Mouse (Mus musculus): ENCODE results near the gene Olfr598. TPM values are rescaled to one million over a fixed set of nuclear protein-coding genes. Genes with fewer than 3 reads are reported as not detected.
"Not testable (repeated sequence)": the region's sequence is repeated elsewhere in the genome, so short reads cannot be mapped to it uniquely, and the experiment has no call there.

Gene Olfr598
- not detected in 2 replicates for polyA plus RNA-seq (2012; ENCODE audit: insufficient read depth, insufficient read length, low replicate concordance, missing spikeins)

DNA sequence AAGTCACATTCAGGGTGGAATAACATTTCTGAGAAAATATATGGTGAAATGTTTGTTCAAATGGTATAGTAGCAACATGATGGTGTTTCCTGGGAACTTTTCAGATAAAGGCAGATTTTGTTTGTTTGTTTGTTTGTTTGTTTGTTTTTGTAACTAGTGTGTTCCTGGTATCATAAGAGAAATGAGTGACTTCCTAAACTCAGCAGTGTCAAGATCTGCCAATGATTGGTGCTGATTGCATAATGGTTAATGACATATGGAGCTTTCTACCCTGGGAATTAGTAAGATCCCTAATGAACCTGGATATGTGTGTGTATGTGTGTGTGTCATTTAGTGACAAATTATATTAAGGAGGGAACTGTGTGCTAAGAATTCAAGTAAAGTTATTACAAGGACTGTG, at the start of gene Olfr598:
Olfr598 (plus strand) TSS at position 301 of the 400 bp plus-strand sequence.
- H3K27ac ChIP-seq (ENCODE audit: insufficient read depth, low read depth, low read length): no peak within 1 kb of the TSS
- no peak within 1 kb of the TSS for H3K4me3 ChIP-seq (ENCODE audit: insufficient read depth, low read depth, low read length)
- no peaks in the 10 kb centered on the region for H3K4me1 ChIP-seq (ENCODE audit: control insufficient read depth, insufficient read depth, low read length)
- TF ChIP-seq POLR2A (IDR thresholded peaks at IDR 0.05; ENCODE audit: insufficient read depth, low read depth, low read length) (no peak), CTCF (IDR thresholded peaks at IDR 0.05; ENCODE audit: insufficient read depth, low read depth, low read length) (no peak)

DNA sequence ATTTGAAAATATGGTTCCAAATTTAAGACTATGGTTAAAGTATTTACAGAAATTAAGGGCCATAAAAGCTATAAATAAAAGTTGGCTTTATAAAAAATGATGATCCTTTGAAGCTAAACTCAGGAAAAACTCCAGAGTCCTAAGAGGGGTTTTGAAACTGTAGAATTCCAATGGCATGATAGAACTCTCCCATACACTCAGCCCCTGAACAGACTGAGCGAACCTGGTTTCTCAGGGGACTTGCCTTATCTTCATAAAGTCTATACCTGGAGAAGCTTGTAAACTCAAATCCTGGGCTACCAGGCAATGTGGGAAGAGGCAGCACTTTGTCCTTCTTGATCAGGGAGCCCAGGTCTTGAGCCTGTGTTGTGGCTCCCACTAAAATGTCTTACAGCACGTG, 18.0 kb upstream of the Olfr598 start, which contains the start of gene Olfr596:
Olfr596 (plus strand) TSS at position 301 of the 400 bp plus-strand sequence.
- 90% methylated on average over 2 of the region's 2 CpGs for WGBS
- H3K4me1 ChIP-seq (ENCODE audit: control insufficient read depth, insufficient read depth, low read length); H3K27ac ChIP-seq (ENCODE audit: insufficient read depth, low read depth, low read length); H3K4me3 ChIP-seq (ENCODE audit: insufficient read depth, low read depth, low read length): not testable (repeated sequence)

- 88% methylated on average over 2 of the region's 2 CpGs for WGBS
- H3K27ac ChIP-seq (ENCODE audit: insufficient read depth, low read depth, low read length); H3K4me3 ChIP-seq (ENCODE audit: insufficient read depth, low read depth, low read length); H3K4me1 ChIP-seq (ENCODE audit: control insufficient read depth, insufficient read depth, low read length): not testable (repeated sequence)
Observed at GRCm38 (mm10) chr7:103316015-103316414, 7.4 kb upstream of the Olfr598 start, which contains the start of gene Olfr597. Gene Olfr597, plus strand, starts transcription at chr7:103316315.

DNA sequence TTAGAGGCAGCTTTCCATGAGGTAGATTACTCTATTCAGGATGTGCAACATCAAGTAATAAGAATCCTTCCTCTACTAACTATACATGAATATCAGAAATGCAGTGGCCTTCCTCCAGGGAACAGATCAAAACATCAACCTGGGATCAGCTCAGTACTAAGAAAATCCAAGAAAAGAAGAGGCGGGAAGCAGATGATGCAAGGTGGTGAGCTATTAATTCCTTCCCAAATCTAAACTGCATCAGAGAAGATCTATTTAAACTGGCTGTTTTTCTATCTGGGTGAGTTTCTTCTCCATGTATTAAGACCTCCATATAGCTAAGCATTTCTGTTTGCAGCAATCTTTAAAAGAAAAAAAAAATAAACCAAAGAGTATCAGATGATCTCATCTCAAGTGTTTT, 12.2 kb downstream of the Olfr598 start, which contains the start of gene Olfr599:
Olfr599 (plus strand) TSS at position 301 of the 400 bp plus-strand sequence.
- WGBS: 87% methylated on average over 1 of the region's 1 CpGs

DNA sequence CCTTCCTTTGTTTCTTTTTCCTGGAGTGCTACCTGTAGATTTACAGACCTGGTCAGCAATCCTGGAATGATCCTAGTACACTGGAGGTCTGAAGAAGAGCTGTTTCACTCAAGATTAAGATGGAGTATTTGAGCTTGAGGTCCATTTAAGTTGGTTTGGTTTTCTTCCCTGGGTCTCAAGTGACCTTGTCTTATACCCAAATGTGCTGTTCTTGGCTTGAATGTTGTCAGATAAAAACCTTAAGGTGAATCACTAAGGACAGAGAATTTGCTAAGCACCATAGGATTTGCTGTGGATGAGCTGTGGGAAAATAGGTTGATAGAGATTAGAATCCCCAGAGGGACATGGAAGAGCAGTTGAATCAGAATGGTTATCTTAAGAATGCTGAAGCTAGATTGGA, 26.2 kb downstream of the Olfr598 start, which contains the start of gene Olfr600:
Olfr600 (minus strand) TSS at position 101 of the 400 bp plus-strand sequence.
- TF ChIP-seq POLR2A (IDR thresholded peaks at IDR 0.05; ENCODE audit: insufficient read depth, low read depth, low read length) (no peak), CTCF (IDR thresholded peaks at IDR 0.05; ENCODE audit: insufficient read depth, low read depth, low read length) (no peak)
- Histone ChIP-seq H3K27ac (ENCODE audit: insufficient read depth, low read depth, low read length) (no peak within 1 kb of the TSS), H3K4me3 (ENCODE audit: insufficient read depth, low read depth, low read length) (no peak within 1 kb of the TSS), H3K4me1 (ENCODE audit: control insufficient read depth, insufficient read depth, low read length) (no peaks in the 10 kb centered on the region)

More for the DNA sequence above, 12.2 kb downstream of the Olfr598 start, which contains the start of gene Olfr599:
- Histone ChIP-seq H3K4me3 (ENCODE audit: insufficient read depth, low read depth, low read length) (no peak within 1 kb of the TSS), H3K4me1 (ENCODE audit: control insufficient read depth, insufficient read depth, low read length) (no peaks in the 10 kb centered on the region), H3K27ac (ENCODE audit: insufficient read depth, low read depth, low read length) (no peak within 1 kb of the TSS)
- TF ChIP-seq CTCF (IDR thresholded peaks at IDR 0.05; ENCODE audit: insufficient read depth, low read depth, low read length) (no peak), POLR2A (IDR thresholded peaks at IDR 0.05; ENCODE audit: insufficient read depth, low read depth, low read length) (no peak)

- TF ChIP-seq CTCF (IDR thresholded peaks at IDR 0.05; ENCODE audit: insufficient read depth, low read depth, low read length) (no peak), POLR2A (IDR thresholded peaks at IDR 0.05; ENCODE audit: insufficient read depth, low read depth, low read length) (no peak)
- H3K27ac ChIP-seq (ENCODE audit: insufficient read depth, low read depth, low read length): no peak within 1 kb of the TSS
- no peak within 1 kb of the TSS for H3K4me3 ChIP-seq (ENCODE audit: insufficient read depth, low read depth, low read length)
- WGBS: 80% methylated on average over 1 of the region's 1 CpGs
- H3K4me1 ChIP-seq (ENCODE audit: control insufficient read depth, insufficient read depth, low read length): no peaks in the 10 kb centered on the region
Observed at GRCm38 (mm10) chr7:103362555-103362954, 39.2 kb downstream of the Olfr598 start, which contains the start of gene Olfr601. Gene Olfr601, minus strand, starts transcription at chr7:103362655.

Other genes starting within 250 kb of the Olfr598 start
- gene Olfr584, start 241.7 kb upstream of the Olfr598 start, polyA plus RNA-seq (2012; ENCODE audit: insufficient read depth, insufficient read length, low replicate concordance, missing spikeins): not detected in 2 replicates
- gene Olfr585, start 225.8 kb upstream of the Olfr598 start, polyA plus RNA-seq (2012; ENCODE audit: insufficient read depth, insufficient read length, low replicate concordance, missing spikeins): not detected in 2 replicates
- not detected in 2 replicates for gene Olfr586, start 197.9 kb upstream of the Olfr598 start, polyA plus RNA-seq (2012; ENCODE audit: insufficient read depth, insufficient read length, low replicate concordance, missing spikeins)
- not detected in 2 replicates for gene Olfr588-ps1, start 182.7 kb upstream of the Olfr598 start, polyA plus RNA-seq (2012; ENCODE audit: insufficient read depth, insufficient read length, low replicate concordance, missing spikeins)
- not detected in 2 replicates for gene Olfr589, start 167.2 kb upstream of the Olfr598 start, polyA plus RNA-seq (2012; ENCODE audit: insufficient read depth, insufficient read length, low replicate concordance, missing spikeins)
- gene Olfr591, start 145.2 kb upstream of the Olfr598 start, polyA plus RNA-seq (2012; ENCODE audit: insufficient read depth, insufficient read length, low replicate concordance, missing spikeins): not detected in 2 replicates
- not detected in 2 replicates for gene Olfr592, start 138.8 kb upstream of the Olfr598 start, polyA plus RNA-seq (2012; ENCODE audit: insufficient read depth, insufficient read length, low replicate concordance, missing spikeins)
- gene Olfr593, start 111.7 kb upstream of the Olfr598 start, polyA plus RNA-seq (2012; ENCODE audit: insufficient read depth, insufficient read length, low replicate concordance, missing spikeins): not detected in 2 replicates
- gene Olfr594, start 106.6 kb upstream of the Olfr598 start, polyA plus RNA-seq (2012; ENCODE audit: insufficient read depth, insufficient read length, low replicate concordance, missing spikeins): not detected in 2 replicates
- gene Usp17ld, start 71.1 kb upstream of the Olfr598 start, polyA plus RNA-seq (2012; ENCODE audit: insufficient read depth, insufficient read length, low replicate concordance, missing spikeins): not detected in 2 replicates
- not detected in 2 replicates for gene Olfr596, start 17.9 kb upstream of the Olfr598 start, polyA plus RNA-seq (2012; ENCODE audit: insufficient read depth, insufficient read length, low replicate concordance, missing spikeins)
- gene Olfr597, start 7.3 kb upstream of the Olfr598 start, polyA plus RNA-seq (2012; ENCODE audit: insufficient read depth, insufficient read length, low replicate concordance, missing spikeins): not detected in 2 replicates
- gene Olfr599, start 12.3 kb downstream of the Olfr598 start, polyA plus RNA-seq (2012; ENCODE audit: insufficient read depth, insufficient read length, low replicate concordance, missing spikeins): not detected in 2 replicates
- gene Olfr600, start 26.1 kb downstream of the Olfr598 start, polyA plus RNA-seq (2012; ENCODE audit: insufficient read depth, insufficient read length, low replicate concordance, missing spikeins): not detected in 2 replicates
- gene Olfr601, start 39.1 kb downstream of the Olfr598 start, polyA plus RNA-seq (2012; ENCODE audit: insufficient read depth, insufficient read length, low replicate concordance, missing spikeins): not detected in 2 replicates
- gene Olfr603, start 62.6 kb downstream of the Olfr598 start, polyA plus RNA-seq (2012; ENCODE audit: insufficient read depth, insufficient read length, low replicate concordance, missing spikeins): not detected in 2 replicates
- gene Usp17lc, start 91.5 kb downstream of the Olfr598 start, polyA plus RNA-seq (2012; ENCODE audit: insufficient read depth, insufficient read length, low replicate concordance, missing spikeins): not detected in 2 replicates
- not detected in 2 replicates for gene Olfr605, start 121.9 kb downstream of the Olfr598 start, polyA plus RNA-seq (2012; ENCODE audit: insufficient read depth, insufficient read length, low replicate concordance, missing spikeins)
- gene Olfr606, start 125.5 kb downstream of the Olfr598 start, polyA plus RNA-seq (2012; ENCODE audit: insufficient read depth, insufficient read length, low replicate concordance, missing spikeins): not detected in 2 replicates
- not detected in 2 replicates for gene Olfr607, start 140.6 kb downstream of the Olfr598 start, polyA plus RNA-seq (2012; ENCODE audit: insufficient read depth, insufficient read length, low replicate concordance, missing spikeins)
- gene Olfr608, start 146.3 kb downstream of the Olfr598 start, polyA plus RNA-seq (2012; ENCODE audit: insufficient read depth, insufficient read length, low replicate concordance, missing spikeins): not detected in 2 replicates
- gene Olfr609, start 174.5 kb downstream of the Olfr598 start, polyA plus RNA-seq (2012; ENCODE audit: insufficient read depth, insufficient read length, low replicate concordance, missing spikeins): not detected in 2 replicates
- not detected in 2 replicates for gene Olfr610, start 188.6 kb downstream of the Olfr598 start, polyA plus RNA-seq (2012; ENCODE audit: insufficient read depth, insufficient read length, low replicate concordance, missing spikeins)
- gene Olfr611, start 197.3 kb downstream of the Olfr598 start, polyA plus RNA-seq (2012; ENCODE audit: insufficient read depth, insufficient read length, low replicate concordance, missing spikeins): not detected in 2 replicates
- gene Olfr612, start 219.1 kb downstream of the Olfr598 start, polyA plus RNA-seq (2012; ENCODE audit: insufficient read depth, insufficient read length, low replicate concordance, missing spikeins): not detected in 2 replicates
- not detected in 2 replicates for gene Olfr613, start 224.5 kb downstream of the Olfr598 start, polyA plus RNA-seq (2012; ENCODE audit: insufficient read depth, insufficient read length, low replicate concordance, missing spikeins)
- not detected in 2 replicates for gene Olfr615, start 232.5 kb downstream of the Olfr598 start, polyA plus RNA-seq (2012; ENCODE audit: insufficient read depth, insufficient read length, low replicate concordance, missing spikeins)
- gene Olfr616, start 245.6 kb downstream of the Olfr598 start, polyA plus RNA-seq (2012; ENCODE audit: insufficient read depth, insufficient read length, low replicate concordance, missing spikeins): not detected in 2 replicates
- gene Olfr617, start 249.5 kb downstream of the Olfr598 start, polyA plus RNA-seq (2012; ENCODE audit: insufficient read depth, insufficient read length, low replicate concordance, missing spikeins): not detected in 2 replicates

Measured in olfactory bulb, adult 2 months (tissue).